Mouse (Mus musculus): Measurements from ENCODE around the gene Tmem91. TPM values are rescaled to one million over a fixed set of nuclear protein-coding genes. Genes with fewer than 3 reads are reported as not detected.

Gene Tmem91
- polyA plus RNA-seq, 1 experiment from 2014 or later: 17.0 TPM

DNA sequence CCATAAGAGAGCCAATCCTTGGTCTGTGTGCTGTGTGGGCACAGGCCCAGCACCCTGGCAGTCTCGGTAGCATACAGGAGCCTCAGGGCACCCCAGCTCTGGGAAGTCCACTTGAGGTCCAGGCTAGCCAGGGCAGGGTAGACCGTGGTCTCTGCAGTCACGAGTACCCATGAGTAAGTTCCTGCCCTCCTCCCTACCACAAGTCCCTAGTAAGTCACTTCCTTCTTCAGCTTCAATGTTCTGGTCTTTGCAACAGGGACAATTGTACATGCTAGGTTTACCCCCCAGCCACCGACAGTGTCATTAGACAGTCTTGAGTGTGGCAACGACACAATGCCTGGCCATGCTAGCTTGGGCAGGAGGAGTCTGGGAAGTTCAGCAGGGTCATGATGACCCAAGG, 42.3 kb downstream of the Tmem91 start:
- H3K36me3 ChIP-seq: peaks cover 16% of the 10 kb centered on the region
- no peak overlapping the region for H3K27ac ChIP-seq (replicated peaks)
- no peaks in the 10 kb centered on the region for H3K9me3 ChIP-seq
- peaks cover 5% of the 10 kb centered on the region; the same call in 1 of the 2 replicates for H3K27me3 ChIP-seq
- peaks cover 2% of the 10 kb centered on the region; the same call in 1 of the 2 replicates for H3K4me1 ChIP-seq
- WGBS: 91% methylated on average over 5 of the region's 5 CpGs
- ATAC-seq (replicated peaks): no peak
- H3K4me3 ChIP-seq: no peak overlapping the region
- no peak overlapping the region for H3K4me2 ChIP-seq (replicated peaks)
- H3K9ac ChIP-seq (replicated peaks): no peak overlapping the region

DNA sequence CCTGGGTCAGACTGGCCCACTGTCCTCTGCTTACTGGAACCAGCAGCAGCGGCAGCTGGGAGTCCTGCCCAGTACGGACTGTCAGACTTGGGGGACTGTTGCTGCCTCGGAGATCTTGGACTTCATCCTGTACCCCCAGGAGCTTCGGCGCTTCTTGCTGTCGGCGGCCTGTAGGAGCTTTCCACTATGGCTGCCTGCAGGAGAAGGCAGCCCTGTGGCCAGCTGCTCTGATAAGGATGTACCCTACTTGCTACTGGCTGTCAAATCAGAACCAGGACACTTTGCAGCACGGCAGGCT, 46.7 kb downstream of the Tmem91 start:
- Histone ChIP-seq H3K4me2 (replicated peaks) (no peak overlapping the region), H3K9ac (replicated peaks) (no peak overlapping the region), H3K27me3 (peaks cover 5% of the 10 kb centered on the region; the same call in 1 of the 2 replicates), H3K9me3 (no peaks in the 10 kb centered on the region), H3K36me3 (peaks cover 16% of the 10 kb centered on the region), H3K4me1 (peaks cover 14% of the 10 kb centered on the region), H3K4me3 (no peak overlapping the region), H3K27ac (replicated peaks) (no peak overlapping the region)
- ATAC-seq (replicated peaks): no peak
- 69% methylated on average over 8 of the region's 8 CpGs for WGBS

DNA sequence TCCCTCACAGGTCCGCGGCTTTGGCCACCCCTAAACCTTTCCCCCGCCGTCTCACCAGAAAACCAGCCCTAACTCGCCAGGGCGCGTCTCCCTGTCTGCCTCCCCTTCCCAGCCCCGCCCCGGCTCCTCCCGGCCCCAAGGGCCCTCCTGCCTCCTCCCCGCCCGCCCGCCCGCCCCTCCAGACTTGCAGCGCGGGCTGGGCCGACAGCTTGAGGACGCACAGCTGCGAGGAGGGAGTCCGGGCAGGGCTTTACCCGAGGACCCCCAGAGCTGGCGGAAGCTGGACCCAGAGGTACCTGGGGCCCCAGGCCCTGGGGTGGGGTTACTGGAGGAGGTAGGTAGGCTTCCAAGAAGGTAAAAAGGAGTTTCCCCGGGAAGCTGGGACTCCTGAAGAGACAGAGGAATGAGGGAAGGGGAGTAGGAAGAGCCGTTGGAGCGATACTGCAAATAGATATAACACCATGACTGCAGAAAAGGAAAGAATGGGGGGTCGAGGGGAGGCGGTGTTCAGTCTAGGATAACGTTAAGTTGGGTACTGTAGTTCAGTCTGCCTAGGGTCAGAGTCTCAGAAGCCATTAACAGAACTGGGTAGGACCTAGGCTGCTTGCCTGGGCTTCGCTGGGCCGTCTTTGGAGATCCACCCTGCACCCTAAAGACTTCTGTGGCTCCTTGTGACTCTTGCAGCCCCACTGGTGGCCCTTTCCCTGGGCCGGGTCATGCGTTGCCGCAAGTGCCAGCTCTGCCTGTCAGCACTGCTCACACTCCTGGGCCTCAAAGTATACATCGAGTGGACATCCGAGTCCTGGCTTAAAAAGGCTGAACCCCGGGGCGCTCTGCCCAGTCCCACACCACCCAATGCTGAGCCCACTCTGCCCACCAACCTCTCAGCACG, 47.3 kb downstream of the Tmem91 start:
- Histone ChIP-seq H3K27ac (replicated peaks) (no peak overlapping the region), H3K9ac (replicated peaks) (no peak overlapping the region), H3K9me3 (no peaks in the 10 kb centered on the region), H3K36me3 (peaks cover 16% of the 10 kb centered on the region), H3K4me2 (replicated peaks) (peak overlapping the region; percentile 33), H3K4me1 (peaks cover 14% of the 10 kb centered on the region), H3K27me3 (peaks cover 5% of the 10 kb centered on the region; the same call in 1 of the 2 replicates), H3K4me3 (peak overlapping the region; percentile 8)
- WGBS: 19% methylated on average over 38 of the region's 38 CpGs
- peak; percentile 42; the same call in 1 of the 2 replicates for ATAC-seq (replicated peaks)

DNA sequence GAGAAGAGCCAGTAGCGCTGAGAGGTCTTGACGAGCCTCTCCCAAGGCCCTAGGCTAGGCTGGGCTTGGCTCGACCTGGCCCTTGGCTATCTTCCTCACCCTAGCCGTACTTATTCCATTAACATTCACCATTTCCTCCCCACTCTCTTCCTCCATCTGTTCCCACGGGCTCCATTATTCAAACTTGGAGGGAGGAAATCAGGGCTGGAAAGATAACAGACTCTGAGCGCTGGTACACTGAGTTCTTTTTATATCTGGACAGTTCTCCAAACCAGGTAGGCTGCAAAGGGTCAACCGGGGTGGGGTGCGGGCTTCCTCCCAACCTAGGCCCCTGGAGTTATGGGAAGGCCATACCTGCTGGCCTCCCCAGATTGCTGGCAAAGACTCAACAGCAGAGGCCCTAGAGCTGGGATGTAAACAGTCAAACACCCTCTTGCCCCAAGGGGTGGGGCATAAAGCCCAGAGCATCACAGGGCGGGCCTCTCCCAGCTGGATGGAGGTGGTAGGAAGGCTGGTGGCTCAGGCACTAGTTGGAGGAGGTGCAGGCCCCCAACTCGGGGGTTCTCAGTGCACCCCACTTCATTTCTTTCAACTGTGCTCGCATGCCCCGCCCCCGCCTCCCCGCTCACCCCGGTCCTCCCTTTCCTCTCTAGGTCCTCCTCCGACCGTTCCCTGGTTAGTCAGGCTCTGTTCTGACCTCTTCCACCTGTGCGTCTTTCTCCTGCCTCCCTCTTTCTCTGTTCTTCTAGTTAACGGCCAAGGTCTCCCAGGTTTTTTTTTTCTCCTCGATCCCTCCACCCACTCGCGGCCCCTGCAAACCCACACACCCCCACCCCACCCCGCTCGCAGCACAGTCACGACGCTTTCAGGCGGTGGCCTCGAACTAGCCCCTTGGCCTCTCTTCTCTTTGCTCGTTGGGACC, 48.2 kb downstream of the Tmem91 start, which contains the start of gene B3gnt8:
Gene B3gnt8, plus strand, starts transcription at position 146 of the 922 bp plus-strand sequence.
- H3K27me3 ChIP-seq: peaks cover 5% of the 10 kb centered on the region; the same call in 1 of the 2 replicates
- H3K27ac ChIP-seq (replicated peaks): no peak within 1 kb of the TSS
- H3K4me2 ChIP-seq (replicated peaks): peak within 1 kb of the TSS; percentile 33
- 18% methylated on average over 29 of the region's 29 CpGs for WGBS
- H3K9me3 ChIP-seq: no peaks in the 10 kb centered on the region
- ATAC-seq (replicated peaks): 0 out of 2 replicates have a peak, but pooled peaks have one; percentile 23
- H3K36me3 ChIP-seq: peaks cover 14% of the 10 kb centered on the region
- H3K4me3 ChIP-seq: peak within 1 kb of the TSS; percentile 8
- H3K4me1 ChIP-seq: peaks cover 14% of the 10 kb centered on the region
- no peak within 1 kb of the TSS for H3K9ac ChIP-seq (replicated peaks)

DNA sequence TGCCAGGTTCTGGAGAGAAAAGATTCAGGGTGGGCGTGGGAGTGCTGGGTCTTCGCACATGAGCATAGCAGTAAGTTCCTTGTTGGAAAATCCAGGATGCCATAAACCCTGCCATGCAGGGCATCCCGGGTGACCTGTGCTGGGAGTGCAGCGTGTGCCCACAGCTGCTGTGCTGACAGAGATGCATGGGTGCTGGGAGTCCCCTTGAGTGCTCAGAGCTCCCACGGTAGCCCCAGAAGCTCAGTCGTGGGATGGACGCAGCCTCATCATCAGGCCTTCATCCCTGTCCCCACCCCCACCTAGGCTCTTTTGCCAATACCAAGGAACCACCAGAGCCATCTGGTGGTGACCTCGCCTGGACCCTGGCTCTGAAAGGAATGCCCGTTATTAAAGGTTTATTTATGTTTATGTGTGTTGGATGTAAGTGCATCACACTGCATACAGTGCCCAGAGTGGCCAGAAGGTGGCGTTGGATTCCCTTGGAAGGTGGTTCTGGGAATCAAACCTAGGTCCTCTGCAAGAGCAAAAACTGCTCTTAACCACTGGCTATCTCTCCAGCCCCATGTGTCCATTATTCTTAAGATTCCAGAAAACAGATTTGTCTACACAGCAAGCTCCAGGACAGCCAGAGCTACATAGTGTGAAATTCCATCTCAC, 49.2 kb downstream of the Tmem91 start:
- Histone ChIP-seq H3K4me2 (replicated peaks) (no peak overlapping the region), H3K36me3 (peaks cover 7% of the 10 kb centered on the region), H3K27ac (replicated peaks) (no peak overlapping the region), H3K9me3 (no peaks in the 10 kb centered on the region), H3K4me3 (no peak overlapping the region), H3K4me1 (peaks cover 14% of the 10 kb centered on the region), H3K9ac (replicated peaks) (no peak overlapping the region), H3K27me3 (peaks cover 5% of the 10 kb centered on the region; the same call in 1 of the 2 replicates)
- no peak for ATAC-seq (replicated peaks)
- 74% methylated on average over 10 of the region's 10 CpGs for WGBS

DNA sequence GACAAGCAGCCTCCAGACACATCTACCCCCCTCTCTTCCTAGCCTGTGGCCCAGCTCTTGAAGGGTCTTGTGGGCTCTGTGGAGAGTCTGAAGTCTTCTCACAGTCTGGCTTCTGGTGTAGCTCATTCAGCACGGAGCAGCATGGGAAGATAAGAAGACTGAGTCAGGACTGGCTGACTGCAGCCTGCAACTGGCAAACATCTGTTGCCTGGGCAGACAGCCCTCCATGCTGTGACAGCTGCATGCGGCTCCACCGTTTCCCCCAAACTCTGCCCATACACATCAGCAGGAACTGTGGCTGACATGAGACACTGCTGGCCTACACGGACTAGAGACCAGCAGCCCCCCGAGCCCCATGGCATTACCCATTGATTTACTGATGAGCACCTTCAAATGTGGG, 50.1 kb downstream of the Tmem91 start:
- Histone ChIP-seq H3K4me2 (replicated peaks) (no peak overlapping the region), H3K9me3 (no peaks in the 10 kb centered on the region), H3K4me1 (peaks cover 16% of the 10 kb centered on the region), H3K27me3 (peaks cover 5% of the 10 kb centered on the region; the same call in 1 of the 2 replicates), H3K4me3 (no peak overlapping the region), H3K9ac (replicated peaks) (no peak overlapping the region), H3K36me3 (peaks cover 2% of the 10 kb centered on the region; the same call in 1 of the 2 replicates), H3K27ac (replicated peaks) (no peak overlapping the region)
- WGBS: 87% methylated on average over 5 of the region's 5 CpGs
- ATAC-seq (replicated peaks): no peak

DNA sequence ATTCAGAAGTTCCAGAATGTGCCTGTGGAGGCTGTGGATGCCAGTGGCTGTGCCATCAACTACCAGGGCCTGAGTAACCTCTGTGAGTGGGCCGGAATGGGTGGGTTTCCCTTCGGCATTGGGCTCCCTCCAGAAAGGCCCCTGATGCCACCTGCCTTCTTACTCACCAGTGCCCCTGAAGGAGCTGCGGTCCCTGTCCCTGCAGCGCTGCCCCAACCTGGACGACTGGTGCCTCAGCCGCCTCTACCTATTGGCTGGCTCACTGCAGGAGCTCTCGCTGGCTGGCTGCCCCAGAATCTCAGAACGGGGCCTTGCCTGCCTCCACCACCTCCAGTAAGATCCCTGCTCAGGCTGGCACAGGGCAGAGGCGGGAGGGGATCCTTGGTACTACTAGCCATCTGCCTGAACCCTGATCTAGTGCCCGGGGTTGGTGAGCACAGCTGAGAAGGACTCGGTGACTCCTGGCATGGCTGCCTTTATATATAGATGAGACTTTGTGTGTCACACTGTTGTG, 51.1 kb downstream of the Tmem91 start:
- peaks cover 2% of the 10 kb centered on the region; the same call in 1 of the 2 replicates for H3K36me3 ChIP-seq
- H3K27ac ChIP-seq (replicated peaks): no peak overlapping the region
- peaks cover 5% of the 10 kb centered on the region; the same call in 1 of the 2 replicates for H3K27me3 ChIP-seq
- H3K9me3 ChIP-seq: no peaks in the 10 kb centered on the region
- ATAC-seq (replicated peaks): no peak
- H3K4me2 ChIP-seq (replicated peaks): no peak overlapping the region
- H3K4me3 ChIP-seq: no peak overlapping the region
- peaks cover 20% of the 10 kb centered on the region for H3K4me1 ChIP-seq
- no peak overlapping the region for H3K9ac ChIP-seq (replicated peaks)
- WGBS: 89% methylated on average over 11 of the region's 11 CpGs

DNA sequence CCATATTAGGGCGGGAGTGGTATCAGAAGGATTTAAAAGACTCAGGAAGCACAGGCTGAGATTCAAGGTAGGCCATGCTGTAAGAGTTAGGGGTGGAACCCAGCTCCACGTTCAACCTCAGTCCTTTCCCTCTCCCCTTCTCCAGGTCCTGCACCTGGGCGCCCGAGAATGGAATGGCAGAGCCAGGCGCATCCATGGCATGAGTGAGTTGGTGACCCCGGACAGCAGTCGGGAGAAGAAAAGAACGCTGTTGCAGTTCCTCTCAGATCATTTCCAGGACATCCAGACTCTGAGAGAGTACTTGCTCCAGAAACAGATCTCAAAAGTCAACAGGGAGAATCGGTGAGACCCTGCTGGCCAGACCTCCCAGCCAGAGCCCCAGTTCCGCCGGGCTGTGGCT, 54.2 kb downstream of the Tmem91 start:
- H3K36me3 ChIP-seq: peaks cover 2% of the 10 kb centered on the region; the same call in 1 of the 2 replicates
- H3K4me3 ChIP-seq: no peak overlapping the region
- H3K4me2 ChIP-seq (replicated peaks): no peak overlapping the region
- no peak overlapping the region for H3K27ac ChIP-seq (replicated peaks)
- H3K27me3 ChIP-seq: no peaks in the 10 kb centered on the region
- peaks cover 9% of the 10 kb centered on the region for H3K4me1 ChIP-seq
- no peaks in the 10 kb centered on the region for H3K9me3 ChIP-seq
- no peak overlapping the region for H3K9ac ChIP-seq (replicated peaks)
- 90% methylated on average over 11 of the region's 11 CpGs for WGBS
- ATAC-seq (replicated peaks): no peak

DNA sequence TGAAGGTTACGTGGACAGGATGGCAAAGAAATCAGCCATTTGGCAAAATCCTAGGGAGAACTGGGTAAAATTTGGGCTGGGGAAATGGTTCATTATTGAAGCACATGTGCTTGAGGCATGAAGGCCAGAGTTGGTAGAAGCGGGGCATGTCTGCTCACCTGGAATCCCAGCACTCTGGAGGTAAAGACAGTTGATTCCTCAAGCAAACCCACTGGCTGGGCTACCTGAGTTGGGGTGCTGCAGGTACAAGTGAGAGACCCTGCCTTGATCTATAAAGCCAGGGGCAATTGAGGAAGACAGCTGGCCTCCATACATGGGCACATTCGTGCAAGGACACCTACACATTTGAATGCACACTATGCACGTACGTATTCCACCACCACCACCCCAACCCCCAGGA, 54.9 kb downstream of the Tmem91 start:
- Histone ChIP-seq H3K27me3 (no peaks in the 10 kb centered on the region), H3K36me3 (peaks cover 2% of the 10 kb centered on the region; the same call in 1 of the 2 replicates), H3K4me2 (replicated peaks) (peak overlapping the region; percentile 52; the same call in 1 of the 2 replicates), H3K9ac (replicated peaks) (no peak overlapping the region), H3K4me3 (peak overlapping the region; percentile 62; the same call in 1 of the 2 replicates), H3K4me1 (peaks cover 9% of the 10 kb centered on the region), H3K27ac (replicated peaks) (no peak overlapping the region), H3K9me3 (no peaks in the 10 kb centered on the region)
- ATAC-seq (replicated peaks): no peak
- WGBS: 92% methylated on average over 5 of the region's 5 CpGs

DNA sequence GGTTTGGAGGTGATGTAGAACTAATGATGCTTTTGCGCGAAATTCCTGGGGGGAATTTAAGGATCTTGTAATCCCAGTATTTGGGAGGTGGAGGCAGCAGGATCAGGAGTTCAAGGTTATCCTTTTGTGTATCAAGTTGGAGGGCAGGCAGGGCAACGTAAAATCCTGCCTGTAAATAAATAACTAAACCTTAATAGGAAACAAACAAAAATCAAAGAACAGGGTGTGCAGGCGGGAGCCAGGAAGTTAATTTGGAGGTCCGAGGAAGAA, 55.3 kb downstream of the Tmem91 start:
- Histone ChIP-seq H3K9me3 (no peaks in the 10 kb centered on the region), H3K27ac (replicated peaks) (no peak overlapping the region), H3K4me2 (replicated peaks) (peak overlapping the region; percentile 52), H3K36me3 (peaks cover 2% of the 10 kb centered on the region; the same call in 1 of the 2 replicates), H3K27me3 (no peaks in the 10 kb centered on the region), H3K9ac (replicated peaks) (peak overlapping the region; percentile 41), H3K4me3 (peak overlapping the region; percentile 62), H3K4me1 (peaks cover 9% of the 10 kb centered on the region)
- 22% methylated on average over 5 of the region's 5 CpGs for WGBS
- no peak for ATAC-seq (replicated peaks)

All from forebrain, embryonic 15.5 days (tissue).